Mouse (Mus musculus): ENCODE data around the gene Sox10.

DNA sequence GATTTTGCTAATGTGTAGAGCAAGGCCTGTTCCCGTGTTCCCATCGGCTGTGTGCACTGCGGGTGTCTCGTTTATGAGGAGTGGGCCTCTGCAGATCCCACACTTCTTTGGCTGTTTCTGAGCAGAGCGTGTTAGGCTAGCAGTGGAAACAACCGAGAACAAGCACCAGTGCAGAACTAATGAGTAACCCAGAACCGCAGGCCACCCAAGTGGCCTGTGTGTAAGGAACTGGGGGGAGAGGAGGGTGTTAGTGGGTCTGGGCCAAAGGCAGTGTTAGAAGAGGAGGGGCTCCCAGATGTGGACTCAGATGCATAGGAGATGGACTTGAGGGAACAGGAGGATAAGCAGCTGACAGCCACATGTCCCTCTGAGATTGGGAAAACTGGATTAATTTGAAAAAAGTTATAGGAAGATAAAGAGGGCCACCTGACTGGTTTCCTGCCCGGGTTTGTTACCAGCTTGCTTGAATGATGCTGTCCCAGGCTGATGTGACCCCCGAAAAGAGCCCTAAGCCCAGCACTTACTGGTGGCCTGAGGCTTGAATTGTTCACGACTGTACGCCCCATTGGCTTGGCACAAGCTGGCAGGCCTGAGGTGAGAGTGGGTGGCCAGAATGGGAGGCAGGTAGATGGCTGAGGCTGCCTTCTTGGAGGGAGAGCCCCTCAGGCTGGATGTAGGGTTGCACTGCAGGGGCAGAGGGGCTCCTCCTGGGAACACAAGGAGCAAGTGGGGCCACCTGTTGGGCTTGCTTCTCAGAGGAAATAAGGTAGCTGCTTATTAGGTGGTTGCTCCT lies 29.1 kb downstream of the Sox10 start:
- TF ChIP-seq POLR2A (IDR thresholded peaks at IDR 0.05; ENCODE audit: insufficient read depth, low read length) (no peak), CTCF (IDR thresholded peaks at IDR 0.05; ENCODE audit: low read depth, low read length) (no peak)
